Mouse (Mus musculus): ENCODE measurements around the gene Zhx3.

GRCm38 (mm10) chr2:160722714-160723113, 150.1 kb downstream of the Zhx3 start:
- TF ChIP-seq MYOG (IDR thresholded peaks at IDR 0.05; ENCODE audit: control insufficient read depth, extremely low read depth, insufficient read length): no peak
- TF ChIP-seq CTCF (IDR thresholded peaks at IDR 0.05; ENCODE audit: control insufficient read depth, insufficient read depth, insufficient read length): no peak
- no peak for TF ChIP-seq MAX (IDR thresholded peaks at IDR 0.05)
- no peak for TF ChIP-seq USF1 (IDR thresholded peaks at IDR 0.05; ENCODE audit: low read depth)
- TF ChIP-seq CEBPB (IDR thresholded peaks at IDR 0.05; ENCODE audit: low read depth): no peak

Measured in C2C12 (cell line).